Mouse (Mus musculus) CD4-positive, CD25-positive, alpha-beta regulatory T cell, adult 9 weeks (primary cell): ENCODE results near the gene 2310033P09Rik. TPM values are rescaled to one million over a fixed set of nuclear protein-coding genes. Genes with fewer than 3 reads are reported as not detected.

Experiments
- polyA plus RNA-seq: library from polyadenylated mRNA; unstranded; fragments of 100-300 nt; shearing (Covaris generic); gene quantifications from one replicate; pipeline ENCODE4 v1.2.1, GENCODE M21; 2017

Gene 2310033P09Rik
- 25.8 TPM for polyA plus RNA-seq

DNA sequence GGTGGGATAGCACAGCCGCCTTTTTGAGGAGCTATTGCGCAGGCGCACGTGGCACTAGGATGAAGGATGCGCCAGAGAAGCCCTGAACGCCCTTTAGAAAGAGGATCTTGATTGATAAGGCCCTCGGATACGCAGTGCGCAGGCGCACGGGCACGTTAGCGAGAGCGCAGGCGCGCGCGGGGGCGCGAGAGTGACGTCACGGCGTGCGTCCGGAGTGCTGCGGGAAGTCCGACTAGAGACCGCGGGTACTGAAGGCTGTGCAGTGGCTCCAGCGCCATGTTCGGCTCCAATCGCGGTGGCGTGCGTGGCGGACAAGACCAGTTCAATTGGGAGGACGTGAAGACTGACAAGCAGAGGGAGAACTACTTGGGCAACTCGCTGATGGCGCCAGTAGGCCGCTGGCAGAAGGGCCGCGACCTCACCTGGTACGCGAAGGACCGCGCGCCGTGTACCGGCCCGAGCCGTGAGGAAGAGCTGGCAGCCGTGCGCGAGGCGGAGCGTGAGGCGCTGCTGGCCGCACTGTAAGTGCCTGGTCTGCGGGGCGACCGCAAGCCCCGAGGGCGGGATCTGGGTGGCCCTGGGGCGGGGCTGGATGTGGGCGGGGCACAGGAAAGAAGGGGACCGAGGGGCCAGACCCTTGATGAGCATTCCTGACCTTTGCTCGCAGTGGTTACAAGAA is at the start of gene 2310033P09Rik:
Gene 2310033P09Rik (plus strand): TSS at position 169 of the 679 bp plus-strand sequence.

DNA sequence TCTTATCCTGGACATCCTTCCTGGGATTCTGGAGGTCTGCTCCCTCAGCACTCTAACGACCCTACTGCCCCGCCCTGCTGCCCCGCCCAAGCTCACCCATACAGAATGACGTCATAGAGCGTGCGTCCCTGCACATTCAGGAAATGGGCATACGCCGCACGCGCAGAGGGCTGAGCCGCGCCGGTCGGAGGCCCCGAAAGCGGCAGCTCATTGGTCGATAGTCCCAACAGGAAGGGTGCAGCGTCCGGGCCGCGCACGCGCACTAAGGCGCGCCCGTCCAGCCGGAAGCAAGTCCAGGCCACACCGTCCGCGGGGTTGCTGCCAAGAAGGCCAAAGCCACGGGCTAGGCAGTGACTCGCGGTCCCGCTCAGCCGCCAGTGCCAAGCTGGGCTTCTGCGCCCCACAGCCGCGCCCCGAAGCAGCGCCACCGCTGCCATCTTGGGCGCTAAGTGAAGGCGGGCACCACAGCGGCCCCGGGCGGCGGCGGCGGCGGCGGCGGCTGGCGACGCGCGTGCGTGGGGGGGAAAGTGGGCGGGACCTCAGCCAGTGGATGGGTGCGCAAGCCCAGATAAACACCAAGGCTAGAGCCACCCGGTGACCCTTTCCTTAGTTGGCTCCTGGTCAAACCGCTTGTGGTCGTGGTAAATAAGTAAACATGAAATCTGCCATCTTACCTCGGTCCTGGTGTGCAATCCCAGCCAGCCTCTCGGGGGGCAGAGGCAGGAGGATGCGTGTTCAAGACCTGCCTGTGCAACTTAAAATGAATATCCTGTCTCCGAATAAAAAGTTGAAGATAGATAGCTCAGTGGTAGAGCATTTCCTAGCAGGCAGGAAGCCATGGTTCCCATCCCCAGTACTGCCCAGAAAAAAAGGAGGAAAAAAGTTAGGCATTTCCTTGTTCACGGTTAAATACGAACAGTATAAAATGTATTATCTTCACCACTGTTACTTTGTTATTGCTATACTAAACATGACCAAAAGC is 44.6 kb upstream of the 2310033P09Rik start, which contains the start of gene Iba57:
Gene Iba57 (minus strand): TSS at position 485 of the 982 bp plus-strand sequence.

DNA sequence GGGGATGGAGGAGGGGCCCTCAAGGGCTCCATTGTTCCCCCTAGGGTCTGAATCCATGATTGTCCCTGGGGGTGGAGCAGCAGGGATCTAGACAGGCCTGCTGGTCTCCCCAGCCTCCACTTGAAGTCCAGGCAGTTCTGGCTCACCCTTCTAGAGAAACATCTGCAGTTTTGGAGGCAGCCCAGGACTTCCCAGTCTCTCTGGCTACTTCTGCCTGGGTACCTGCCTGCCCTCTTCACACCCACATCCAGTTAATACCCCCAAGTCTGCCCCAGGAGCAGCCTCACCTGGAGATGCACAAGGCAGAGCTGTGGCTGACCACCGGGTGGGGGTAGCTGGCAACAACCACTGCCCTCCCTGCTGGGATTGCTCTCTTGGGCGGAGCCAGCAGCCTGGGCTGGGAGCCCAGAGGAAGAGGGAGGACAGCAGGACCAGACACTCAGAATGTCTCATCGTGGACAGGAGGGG is 25.2 kb upstream of the 2310033P09Rik start, which contains the start of gene Gjc2:
Gene Gjc2 (minus strand): TSS at position 350 of the 468 bp plus-strand sequence.

DNA sequence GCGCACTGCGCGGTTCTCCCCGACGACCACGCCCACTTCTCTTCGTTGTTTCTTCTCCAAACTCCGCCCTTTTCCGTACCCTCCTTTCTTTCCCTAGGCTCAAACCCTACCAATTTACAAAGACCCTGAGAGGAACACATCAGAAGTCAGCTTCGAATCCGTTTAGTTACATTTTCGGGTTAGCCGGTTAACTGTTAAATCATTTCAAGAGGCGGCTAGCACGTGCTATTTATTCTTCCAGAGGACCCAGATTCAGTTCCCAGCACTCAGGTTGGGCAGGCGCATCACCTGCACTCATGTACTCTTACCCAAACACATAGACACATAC is 16.1 kb upstream of the 2310033P09Rik start, which contains the start of gene Guk1:
Gene Guk1 (minus strand): TSS at position 154 of the 328 bp plus-strand sequence.

DNA sequence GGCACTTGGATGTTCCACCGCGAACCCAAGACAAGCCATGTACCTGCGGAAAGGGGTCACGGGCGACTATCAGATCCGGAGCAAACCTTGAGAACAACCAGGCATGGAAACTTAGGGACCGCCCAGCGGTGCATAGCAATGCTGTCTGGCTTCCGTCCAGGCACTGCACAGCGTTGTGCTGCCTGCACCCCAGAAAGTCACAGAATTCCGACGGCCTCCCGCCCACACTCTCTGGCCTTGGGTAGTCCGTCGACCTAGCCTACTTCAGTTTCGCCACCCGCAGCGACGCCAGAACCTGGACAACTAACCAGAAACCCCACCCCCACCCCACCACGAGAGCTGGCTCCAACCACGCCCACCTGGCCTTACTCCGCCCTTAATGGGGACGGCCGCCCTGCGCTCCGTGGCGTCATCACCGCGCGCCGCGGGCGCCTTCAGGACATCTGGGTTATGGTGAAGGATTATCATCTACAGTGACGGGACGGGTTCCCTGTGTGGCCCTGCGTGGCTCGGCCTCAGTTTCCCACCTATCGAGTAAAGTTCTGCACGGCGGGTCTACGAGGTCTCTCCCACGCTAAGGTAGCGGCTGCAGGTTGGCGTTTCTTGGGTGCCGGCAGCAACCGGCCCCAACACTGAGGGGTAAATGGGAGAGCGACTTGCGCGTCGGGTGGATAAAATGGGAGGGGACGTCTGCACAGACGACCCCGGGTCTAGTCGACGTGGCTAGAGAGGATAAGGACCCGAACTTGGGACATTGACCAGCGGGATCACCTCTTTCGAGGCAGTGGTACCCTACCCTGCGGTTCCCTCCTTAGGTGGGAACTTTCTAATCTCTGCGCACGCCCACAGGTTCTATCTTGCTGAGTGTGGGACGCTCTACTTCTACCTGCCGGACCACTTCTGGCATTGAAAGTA is 5.8 kb upstream of the 2310033P09Rik start, which contains the start of gene Mrpl55:
Gene Mrpl55 (plus strand): TSS at position 406 of the 915 bp plus-strand sequence.

DNA sequence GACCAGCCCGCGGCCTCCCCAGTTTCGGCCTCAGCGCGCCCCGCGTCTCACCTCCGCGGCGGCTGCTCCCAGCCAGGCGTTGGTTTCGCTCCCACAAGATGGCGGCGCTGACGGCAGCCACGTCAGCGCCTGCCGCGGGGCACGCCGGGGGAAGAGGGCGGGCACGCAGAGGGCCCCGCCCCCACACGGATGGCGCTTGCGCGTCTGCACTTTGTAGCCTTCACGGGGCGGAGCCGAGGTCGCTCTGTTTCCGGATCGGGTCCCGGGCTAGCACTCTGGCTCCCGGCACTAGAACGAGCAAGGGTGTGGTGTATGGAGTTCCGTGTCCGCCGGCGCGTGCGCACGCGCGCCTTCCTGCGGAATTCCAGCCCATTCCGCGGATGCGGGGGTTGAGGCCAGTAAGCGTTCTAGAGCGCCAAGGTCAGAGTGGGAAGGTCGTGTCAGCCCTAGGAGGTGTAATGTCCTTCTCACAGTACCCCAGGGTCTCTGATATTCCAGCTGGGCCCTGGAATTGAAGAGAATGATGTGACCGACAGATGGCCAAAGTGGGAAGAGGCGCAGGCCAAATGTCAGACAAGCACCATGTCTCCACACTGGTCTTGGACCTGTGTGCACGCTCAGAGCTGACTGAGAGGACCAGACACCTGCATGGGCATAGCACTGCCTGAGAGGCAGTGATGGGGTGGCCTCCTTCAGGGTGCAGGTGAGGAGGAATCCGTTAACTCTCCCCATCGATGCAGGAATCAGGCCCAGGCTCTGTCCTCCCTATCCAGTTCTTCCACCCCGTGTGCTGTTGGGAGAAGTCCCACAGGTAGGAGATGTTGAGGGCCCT is 20.2 kb downstream of the 2310033P09Rik start, which contains the start of gene Arf1:
Gene Arf1 (minus strand): TSS at position 149 of the 832 bp plus-strand sequence.

Other genes with a start within 250 kb of the 2310033P09Rik start
- 25.0 TPM for gene Trim11, start 230.2 kb upstream of the 2310033P09Rik start, polyA plus RNA-seq
- not detected for gene Obscn, start 71.9 kb upstream of the 2310033P09Rik start, polyA plus RNA-seq
- gene Iba57, start 44.6 kb upstream of the 2310033P09Rik start, polyA plus RNA-seq, result 0.93 TPM
- gene Gjc2, start 25.1 kb upstream of the 2310033P09Rik start, polyA plus RNA-seq, result not detected
- gene Guk1, start 16.1 kb upstream of the 2310033P09Rik start, polyA plus RNA-seq, result 85.4 TPM
- gene Mrpl55, start 5.8 kb upstream of the 2310033P09Rik start, polyA plus RNA-seq, result 54.4 TPM
- gene Arf1, start 19.9 kb downstream of the 2310033P09Rik start, polyA plus RNA-seq, result 517 TPM
- gene Wnt3a, start 82.4 kb downstream of the 2310033P09Rik start, polyA plus RNA-seq, result not detected
- gene Wnt9a, start 98.6 kb downstream of the 2310033P09Rik start, polyA plus RNA-seq, result not detected
- not detected for gene Prss38, start 167.3 kb downstream of the 2310033P09Rik start, polyA plus RNA-seq
- gene Jmjd4, start 241.7 kb downstream of the 2310033P09Rik start, polyA plus RNA-seq, result 15.0 TPM
- 66.8 TPM for gene Snap47, start 242.9 kb downstream of the 2310033P09Rik start, polyA plus RNA-seq